Mouse (Mus musculus) cerebellum, adult 2 months (tissue): ENCODE data around the gene Ntm.

Source experiments
- CTCF ChIP-seq: fragments of 200-500 bp; IDR thresholded peaks from 2 replicates; pipeline ENCODE4 v1.5.1; 2011; ENCODE audit warnings: low read depth, mild to moderate bottlenecking, control low read depth, low read length, moderate library complexity, borderline replicate concordance; ENCODE audit not compliant: insufficient read depth
- POLR2A ChIP-seq: fragments of 200-500 bp; IDR thresholded peaks from 2 replicates; pipeline ENCODE4 v1.6.1; 2011; ENCODE audit warnings: low read length, control low read depth, borderline replicate concordance; ENCODE audit not compliant: insufficient read depth

GRCm38 (mm10) chr9:29236752-29237151 lies 726.2 kb downstream of the Ntm start:
- no peak for TF ChIP-seq POLR2A
- no peak for TF ChIP-seq CTCF
